Mouse (Mus musculus): Measurements from ENCODE around the gene Pld2.

- TF ChIP-seq CTCF (IDR thresholded peaks at IDR 0.05; ENCODE audit: control insufficient read depth, insufficient read depth, low read length) (no peak), POLR2A (IDR thresholded peaks at IDR 0.05; ENCODE audit: borderline replicate concordance, control insufficient read depth, low read depth, low read length) (no peak)
Measured at GRCm38 (mm10) chr11:70520178-70520769, 19.6 kb upstream of the Pld2 start.
